Mouse (Mus musculus) kidney, adult 2 months (tissue): ENCODE results near the gene Mettl23.

Experiments used
- CTCF ChIP-seq: fragments of 200-500 bp; conservative IDR thresholded peaks from 2 replicates; pipeline ENCODE4 v1.5.1; 2011; ENCODE audit warnings: low read depth, mild to moderate bottlenecking, control low read depth, low read length, moderate library complexity, mixed read lengths; ENCODE audit not compliant: insufficient read depth, insufficient read length
- POLR2A ChIP-seq: fragments of 200-500 bp; IDR thresholded peaks from one replicate; pipeline ENCODE4 v1.6.1; 2011; ENCODE audit warnings: low read depth, low read length, control low read depth

- TF ChIP-seq CTCF: no peak
- no peak for TF ChIP-seq POLR2A
Observed at GRCm38 (mm10) chr11:116868129-116868528, 25.1 kb downstream of the Mettl23 start.
